Mouse (Mus musculus) lung, postnatal 36 days (tissue): ENCODE measurements around the gene Clec1b.
A peak's percentile ranks its signal among the peaks of the same experiment; 100 is the strongest.

ENCODE experiments used
- DNase-seq: peaks from one replicate; pipeline ENCODE4 v3.0.0; 2022; ENCODE audit warnings: mixed read lengths

The Clec1b gene

GRCm38 (mm10) chr6:129422311-129422710 is 25.2 kb downstream of the Clec1b start:
- DNase-seq = no peak

- DNase-seq = no peak
Measured at GRCm38 (mm10) chr6:129423040-129423733, 26.1 kb downstream of the Clec1b start.

- DNase-seq = peak; percentile 85
Measured at GRCm38 (mm10) chr6:129423734-129424072, 26.6 kb downstream of the Clec1b start.

DNA sequence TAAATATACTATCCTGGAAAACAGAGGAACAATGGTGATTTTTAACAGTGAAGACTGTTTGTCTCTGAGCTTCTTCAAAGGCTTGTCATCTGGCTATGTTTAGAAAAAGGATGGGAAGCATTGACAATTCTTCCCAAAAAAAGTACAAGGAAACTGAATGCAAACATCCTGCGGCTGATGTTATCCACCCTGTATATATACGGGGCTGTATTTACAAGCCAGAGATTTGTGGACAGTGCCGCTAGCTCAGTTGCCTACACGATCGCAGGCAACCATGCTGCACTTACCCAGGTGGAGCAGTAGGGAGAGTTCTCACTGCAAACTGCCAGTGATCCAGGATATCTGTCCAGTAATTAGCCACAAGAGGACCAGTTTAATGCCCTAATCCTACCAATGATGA is 28.1 kb downstream of the Clec1b start:
- DNase-seq = peak; percentile 64

- peak; percentile 86 for DNase-seq
Measured at GRCm38 (mm10) chr6:129425812-129426211, 28.7 kb downstream of the Clec1b start.

- peak; percentile 65 for DNase-seq
Measured at GRCm38 (mm10) chr6:129427281-129427680, 30.2 kb downstream of the Clec1b start.

DNA sequence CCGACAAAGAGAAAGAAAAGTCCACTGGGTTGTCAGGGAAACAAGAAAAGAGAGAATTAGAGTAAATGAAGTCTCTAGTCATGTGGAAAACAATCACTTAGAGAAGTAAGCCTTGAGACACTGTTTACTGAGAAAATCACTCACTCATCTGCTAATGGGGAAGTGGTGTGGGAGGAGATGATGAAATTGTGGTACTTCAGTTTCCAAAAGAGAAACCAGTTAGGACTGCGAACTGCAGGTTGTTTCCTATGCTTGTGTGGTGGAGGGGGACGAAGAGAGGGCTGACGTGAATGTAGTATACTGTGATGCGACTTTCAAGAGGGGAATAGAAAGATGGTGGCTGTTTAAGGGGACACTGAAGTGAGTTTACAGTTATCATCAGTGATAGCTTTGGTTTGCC is 37.1 kb downstream of the Clec1b start:
- DNase-seq = peak; percentile 77

DNA sequence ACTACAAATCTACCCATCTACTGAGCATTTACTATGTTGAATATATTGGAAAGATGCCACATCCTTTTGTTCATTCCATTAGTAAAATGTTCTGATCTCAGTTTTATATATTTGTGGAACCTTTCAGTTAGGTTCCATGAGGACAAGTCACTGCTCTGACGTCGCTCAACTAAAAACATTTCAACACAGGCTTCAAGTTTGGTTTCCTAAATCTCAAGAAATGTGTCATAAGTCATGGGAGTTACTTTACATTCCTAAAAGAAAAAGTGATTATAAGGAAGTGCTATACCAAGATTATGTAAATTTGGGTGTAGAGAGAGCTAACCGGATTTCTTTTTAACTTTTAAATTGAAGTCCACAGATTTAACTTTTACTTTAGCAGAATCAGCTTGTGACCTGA is 38.9 kb downstream of the Clec1b start:
- no peak for DNase-seq

DNA sequence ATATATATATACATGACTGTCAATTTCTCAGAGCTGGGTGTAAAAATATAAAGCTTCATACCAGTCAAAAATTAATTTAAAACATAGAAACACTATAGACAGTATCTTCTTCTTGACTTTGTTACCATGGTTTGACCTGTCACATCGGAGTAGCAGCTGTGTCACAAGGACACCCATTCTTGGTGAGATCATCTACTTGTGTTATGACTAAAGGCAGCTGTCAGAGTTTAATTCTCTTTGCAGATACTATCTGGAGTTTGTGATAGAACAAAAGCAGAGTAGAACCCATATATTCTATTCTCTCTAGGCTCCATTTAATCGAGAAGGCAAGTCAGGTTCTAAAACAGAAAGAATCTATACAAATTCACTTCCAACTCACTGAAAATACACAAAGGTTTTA is 40.9 kb downstream of the Clec1b start:
- no peak for DNase-seq

GRCm38 (mm10) chr6:129449743-129450142 is 52.6 kb downstream of the Clec1b start:
- DNase-seq = peak; percentile 72

- DNase-seq = peak; percentile 81
Measured at GRCm38 (mm10) chr6:129451411-129452039, 54.4 kb downstream of the Clec1b start, which contains the start of gene Clec1a. Gene Clec1a (minus strand): TSS chr6:129452000.
